Comparison of ENCODE assay signal across 16 mouse cellular contexts in genomic region chr3:101396061-101396460, GRCm38 (mm10). TPM values are rescaled to one million over a fixed set of nuclear protein-coding genes. Genes with fewer than 3 reads are reported as not detected.
DNase-seq lines count a peak whose midpoint lies in the region; ATAC-seq lines count a peak whose summit lies in the region.
"Had no signal": no experiment of that assay in that cellular context is flagged by ENCODE, and none has a peak within 500 bp of the region (broad histone marks: within the 10 kb centered on the region; RNA-seq: fewer than 3 reads in every experiment).

No protein-coding gene starts in this region.

- ATAC-seq in heart, embryonic 13.5 days (ENCODE audit: extremely low read depth, insufficient number of reproducible peaks, low FRiP score, low TSS enrichment) = no peak
- ATAC-seq in neural tube, embryonic 11.5 days (ENCODE audit: insufficient read depth, low FRiP score, low TSS enrichment) = no peak
- ATAC-seq in neural tube, embryonic 15.5 days (ENCODE audit: low FRiP score) = no peak
- no peak for ATAC-seq in megakaryocyte-erythroid progenitor cell, adult 5-6 weeks (replicated peaks; ENCODE audit: low FRiP score, low TSS enrichment, poor library complexity, severe bottlenecking)

- H3K9me3 ChIP-seq in heart, embryonic 13.5 days = no peaks in the 10 kb centered on the region
- no peaks in the 10 kb centered on the region for H3K9me3 ChIP-seq in neural tube, embryonic 11.5 days (ENCODE audit: control insufficient read depth, low read length)
- no peaks in the 10 kb centered on the region for H3K9me3 ChIP-seq in neural tube, embryonic 15.5 days (replicated peaks)
- H3K9me3 ChIP-seq in limb, embryonic 10.5 days (replicated peaks) = no peaks in the 10 kb centered on the region

- no peaks in the 10 kb centered on the region for H3K27me3 ChIP-seq in heart, embryonic 13.5 days (replicated peaks)
- no peaks in the 10 kb centered on the region for H3K27me3 ChIP-seq in neural tube, embryonic 11.5 days (ENCODE audit: control insufficient read depth, insufficient read depth, low read length)
- no peaks in the 10 kb centered on the region for H3K27me3 ChIP-seq in neural tube, embryonic 15.5 days (replicated peaks)
- no peaks in the 10 kb centered on the region for H3K27me3 ChIP-seq in limb, embryonic 10.5 days (ENCODE audit: low read depth, poor library complexity, severe bottlenecking)

- DNase-seq in heart, postnatal 14 days = no peak
- no peak for DNase-seq in neural tube, embryonic 11.5 days (ENCODE audit: low spot score)
- DNase-seq in limb, embryonic 10.5 days (ENCODE audit: low spot score) = no peak
- DNase-seq in spleen, adult 12 weeks (ENCODE audit: low spot score) = no peak
- DNase-seq: adrenal gland, adult 2 months; cerebellum, adult 18-20 months; kidney, postnatal 10 days; layer of hippocampus, adult 9-11 months; lung, adult 18-20 months; right cerebral cortex, postnatal 25 days; thymus, postnatal 4 days had no signal

- intact Hi-C loops in heart, postnatal 14 days (cut with DNase I) = no loop called here

- WGBS in heart, embryonic 13.5 days = 53% methylated on average over 3 of the region's 3 CpGs
- 84% methylated on average over 3 of the region's 3 CpGs for WGBS in neural tube, embryonic 11.5 days
- WGBS in neural tube, embryonic 15.5 days = 90% methylated on average over 3 of the region's 3 CpGs
- WGBS in limb, embryonic 10.5 days = 70% methylated on average over 3 of the region's 3 CpGs

- H3K27ac ChIP-seq in heart, embryonic 13.5 days (replicated peaks) = peak overlapping the region; percentile 89
- peak overlapping the region; percentile 50 for H3K27ac ChIP-seq in neural tube, embryonic 11.5 days (ENCODE audit: low read depth, low read length)
- no peak overlapping the region for H3K27ac ChIP-seq in neural tube, embryonic 15.5 days (replicated peaks)
- H3K27ac ChIP-seq in limb, embryonic 10.5 days = peak overlapping the region; percentile 98

- peak overlapping the region; percentile 31 for H3K4me2 ChIP-seq in heart, embryonic 13.5 days
- no peak overlapping the region for H3K4me2 ChIP-seq in neural tube, embryonic 11.5 days (ENCODE audit: low read depth)
- no peak overlapping the region for H3K4me2 ChIP-seq in neural tube, embryonic 15.5 days
- H3K4me2 ChIP-seq: midbrain, embryonic 11.5 days had no signal

- H3K9ac ChIP-seq in heart, embryonic 13.5 days = no peak overlapping the region
- no peak overlapping the region for H3K9ac ChIP-seq in neural tube, embryonic 11.5 days (ENCODE audit: low read length)
- no peak overlapping the region for H3K9ac ChIP-seq in neural tube, embryonic 15.5 days (replicated peaks)

- no peaks in the 10 kb centered on the region; the same call in 1 of the 2 replicates for H3K36me3 ChIP-seq in heart, embryonic 13.5 days
- no peaks in the 10 kb centered on the region for H3K36me3 ChIP-seq in neural tube, embryonic 11.5 days (ENCODE audit: control insufficient read depth, insufficient read depth, low read length)
- H3K36me3 ChIP-seq in neural tube, embryonic 15.5 days = no peaks in the 10 kb centered on the region
- peaks cover 15% of the 10 kb centered on the region for H3K36me3 ChIP-seq in limb, embryonic 10.5 days

- H3K4me1 ChIP-seq in heart, embryonic 13.5 days = peaks cover 88% of the 10 kb centered on the region
- H3K4me1 ChIP-seq in neural tube, embryonic 11.5 days (ENCODE audit: control insufficient read depth, insufficient read depth, low read length) = peaks cover 58% of the 10 kb centered on the region
- H3K4me1 ChIP-seq in neural tube, embryonic 15.5 days = peaks cover 92% of the 10 kb centered on the region
- H3K4me1 ChIP-seq in limb, embryonic 10.5 days = peaks cover 100% of the 10 kb centered on the region

- H3K4me3 ChIP-seq in heart, embryonic 13.5 days = no peak overlapping the region
- no peak overlapping the region for H3K4me3 ChIP-seq in neural tube, embryonic 11.5 days (ENCODE audit: low read depth, low read length)
- H3K4me3 ChIP-seq in neural tube, embryonic 15.5 days (replicated peaks) = no peak overlapping the region
- H3K4me3 ChIP-seq in limb, embryonic 10.5 days = peak overlapping the region; percentile 28
- H3K4me3 ChIP-seq: myocyte had no signal

RNA-seq across cellular contexts. Expression of gene Igsf3, which starts 19.2 kb away (rescaled TPM):
- polyA plus RNA-seq in heart, embryonic 13.5 days (2015; fragmentation: Nextera tagmentation; extraction: Ambion mirVana) = 40.1 and 41.9 TPM in 2 replicates
- 10 to 100 TPM; 14.9 to 16.8 TPM for total RNA-seq in heart, postnatal 14 days (2021)
- 22.7 and 24.6 TPM in 2 replicates for polyA plus RNA-seq in neural tube, embryonic 11.5 days (2014; fragmentation: Nextera tagmentation; extraction: Ambion mirVana)
- 84.8 and 89.7 TPM in 2 replicates for polyA plus RNA-seq in neural tube, embryonic 15.5 days (2015; fragmentation: Nextera tagmentation; extraction: Ambion mirVana)
- 59.9 and 84.9 TPM in 2 replicates for polyA plus RNA-seq in limb, embryonic 10.5 days (2016; fragmentation: Nextera tagmentation; extraction: Ambion mirVana)
- total RNA-seq in megakaryocyte-erythroid progenitor cell, adult 5-6 weeks (2014; fragmentation: Nextera tagmentation) = 14.2 and 22.4 TPM in 2 replicates
- 8.4 and 12.3 TPM in 2 replicates for total RNA-seq in megakaryocyte-erythroid progenitor cell, adult 5-6 weeks (2017)
